Mouse (Mus musculus) embryo, embryonic 11 days (tissue): ENCODE data around the gene Mrto4.

Experiments used
- DNase-seq: peaks from one replicate; pipeline ENCODE4 v3.0.0-alpha.2; 2015

The Mrto4 gene

GRCm38 (mm10) chr4:139338145-139338544, 14.2 kb downstream of the Mrto4 start:
- DNase-seq = no peak

GRCm38 (mm10) chr4:139336822-139337483, 15.4 kb downstream of the Mrto4 start:
- DNase-seq = peak; percentile 82

GRCm38 (mm10) chr4:139335507-139335906, 16.9 kb downstream of the Mrto4 start:
- DNase-seq = no peak

GRCm38 (mm10) chr4:139334631-139335295, 17.6 kb downstream of the Mrto4 start:
- no peak for DNase-seq

GRCm38 (mm10) chr4:139330605-139331004, 21.8 kb downstream of the Mrto4 start:
- DNase-seq = peak; percentile 88

- DNase-seq = no peak
These were observed 32.6 kb downstream of the Mrto4 start for GRCm38 (mm10) chr4:139319740-139320139.

DNA sequence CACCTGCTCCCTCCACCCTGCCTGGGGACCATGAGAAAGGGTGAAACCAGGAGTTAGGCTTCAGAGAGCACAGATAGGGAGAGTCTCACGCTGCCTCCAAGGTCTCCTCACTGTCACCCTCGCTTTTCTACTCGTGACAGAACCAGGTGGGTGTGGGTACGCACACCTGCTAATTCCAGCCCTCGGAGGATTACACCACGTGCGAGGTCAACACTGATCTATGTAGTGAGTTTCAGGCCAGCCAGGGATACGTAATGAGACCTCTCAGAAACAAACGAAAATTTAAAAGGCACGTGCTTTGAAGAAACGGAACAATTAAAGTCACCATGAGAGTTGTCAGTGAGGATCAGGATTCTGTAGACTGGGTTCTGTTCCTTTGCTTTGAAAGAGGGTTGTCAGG, 33.9 kb downstream of the Mrto4 start:
- no peak for DNase-seq

GRCm38 (mm10) chr4:139312632-139313031, 39.7 kb downstream of the Mrto4 start:
- peak; percentile 63 for DNase-seq

DNA sequence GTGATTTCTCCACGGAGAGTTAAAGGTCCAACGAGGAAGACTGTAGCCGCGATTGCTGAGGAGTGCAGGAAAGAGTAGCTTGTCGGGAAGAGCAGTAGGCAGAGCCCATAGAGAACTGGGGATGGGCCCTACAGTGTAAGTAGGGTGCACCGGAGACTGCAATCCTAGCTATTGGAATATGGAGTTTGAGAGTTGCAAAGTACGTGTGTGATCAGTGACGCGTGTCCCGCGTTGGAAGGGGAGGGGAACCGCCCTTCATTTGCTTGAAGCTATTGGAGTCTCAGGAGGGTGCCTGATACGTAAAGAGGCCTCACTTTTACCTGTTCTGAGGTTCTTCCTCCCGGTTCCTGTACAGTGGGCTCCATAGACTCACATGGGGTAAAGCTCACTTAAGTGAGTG, 40.7 kb downstream of the Mrto4 start:
- no peak for DNase-seq

DNA sequence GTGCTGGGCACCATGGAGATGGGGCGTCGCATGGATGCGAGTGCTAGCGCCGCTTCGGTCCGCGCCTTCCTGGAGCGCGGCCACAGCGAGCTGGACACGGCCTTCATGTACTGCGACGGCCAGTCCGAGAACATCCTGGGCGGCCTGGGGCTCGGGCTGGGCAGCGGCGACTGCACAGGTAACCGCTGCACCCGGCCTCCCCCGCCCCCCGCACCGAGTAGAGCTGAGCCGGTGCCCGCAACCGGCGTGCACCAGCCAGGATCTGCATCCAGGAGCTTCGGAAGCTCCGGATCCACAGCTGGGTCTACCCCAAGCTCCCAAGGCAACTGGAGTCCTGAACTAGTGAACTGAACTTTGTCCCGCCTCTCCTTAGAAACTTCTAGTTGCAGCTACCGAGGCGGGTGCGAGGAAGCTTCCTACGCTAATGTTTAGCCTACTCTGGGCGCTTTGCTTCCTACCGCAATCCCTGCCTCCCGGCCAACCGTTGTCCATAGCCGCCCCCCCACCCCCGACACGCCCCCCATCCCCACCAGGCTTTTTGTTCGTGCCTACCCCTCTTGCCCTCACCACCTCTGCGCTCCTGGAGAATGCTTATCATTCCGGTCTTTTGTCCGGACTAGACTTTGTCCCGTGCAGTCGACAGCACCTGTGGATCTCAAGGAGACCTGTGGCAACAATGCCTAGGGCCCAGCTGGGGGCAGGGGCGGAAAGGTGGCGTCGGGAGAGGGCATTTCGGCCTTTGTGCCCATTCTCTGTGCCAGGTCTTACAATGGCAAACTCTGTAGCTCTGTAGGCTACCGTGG, 41.3 kb downstream of the Mrto4 start:
- peak; percentile 56 for DNase-seq

DNA sequence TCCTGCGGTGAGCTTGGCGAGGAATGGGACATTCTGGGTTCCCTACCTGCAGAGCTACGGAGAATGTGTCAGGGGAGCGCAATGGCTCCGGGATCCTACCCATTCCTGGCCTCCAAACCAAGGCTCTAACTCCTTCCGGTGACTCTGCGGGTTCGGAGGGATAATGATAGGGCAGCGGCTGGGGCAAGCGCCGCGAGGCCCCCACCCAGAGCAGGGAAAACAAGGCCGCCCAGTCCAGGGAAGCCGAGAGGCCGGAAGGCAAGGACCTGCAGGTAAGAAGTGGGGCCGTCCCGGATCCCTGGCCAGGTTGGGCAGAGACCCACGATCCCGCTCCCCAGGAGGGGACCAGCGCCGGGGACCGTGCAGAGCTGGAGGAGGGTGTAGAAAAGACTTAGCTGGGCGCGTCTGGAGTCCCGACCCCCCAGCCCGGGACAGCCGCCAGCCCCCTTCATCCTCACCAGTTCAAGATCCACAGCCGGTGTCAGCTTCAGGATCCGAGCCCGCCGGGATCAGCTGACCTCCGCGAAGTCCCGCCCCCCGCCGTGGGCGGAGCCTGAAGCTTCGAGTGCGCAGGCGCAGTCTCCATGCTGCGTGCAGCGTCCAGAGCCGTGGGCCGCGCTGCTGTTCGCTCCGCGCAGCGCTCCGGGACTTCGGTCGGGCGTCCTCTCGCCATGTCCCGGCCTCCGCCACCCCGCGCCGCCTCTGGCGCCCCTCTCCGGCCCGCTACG, 42.0 kb downstream of the Mrto4 start, which contains the start of the genes Pqlc2 and Akr7a5:
TSS of gene Pqlc2 (minus strand) at position 538 of the 728 bp plus-strand sequence.
TSS of gene Akr7a5 (plus strand) at position 574 of the 728 bp plus-strand sequence.
- peak; percentile 97 for DNase-seq

GRCm38 (mm10) chr4:139309651-139310050, 42.7 kb downstream of the Mrto4 start:
- DNase-seq = peak; percentile 33

DNA sequence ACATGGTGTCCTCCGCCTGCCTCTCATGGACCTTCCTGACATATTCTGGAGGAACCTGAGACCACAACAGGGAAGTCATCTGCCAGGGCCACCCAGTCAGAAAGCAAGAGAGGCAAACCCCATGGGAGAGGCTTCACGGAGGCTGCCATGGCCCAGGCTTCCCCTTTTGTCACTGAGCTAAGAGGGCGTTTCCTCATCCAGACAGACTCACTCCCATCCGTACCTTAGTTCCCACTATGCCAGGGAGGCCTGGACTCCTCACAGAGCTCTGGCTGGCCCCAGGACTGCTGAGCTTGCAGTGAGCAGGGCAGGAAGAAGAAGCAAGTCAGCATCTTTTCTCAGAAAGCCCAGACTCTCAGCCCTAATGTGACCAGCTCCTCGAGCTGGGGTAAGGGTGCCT, 44.5 kb downstream of the Mrto4 start:
- DNase-seq = no peak

- no peak for DNase-seq
These were observed 46.9 kb downstream of the Mrto4 start for GRCm38 (mm10) chr4:139305521-139305920.

- no peak for DNase-seq
These were observed 50.1 kb downstream of the Mrto4 start for GRCm38 (mm10) chr4:139302241-139302640.

DNA sequence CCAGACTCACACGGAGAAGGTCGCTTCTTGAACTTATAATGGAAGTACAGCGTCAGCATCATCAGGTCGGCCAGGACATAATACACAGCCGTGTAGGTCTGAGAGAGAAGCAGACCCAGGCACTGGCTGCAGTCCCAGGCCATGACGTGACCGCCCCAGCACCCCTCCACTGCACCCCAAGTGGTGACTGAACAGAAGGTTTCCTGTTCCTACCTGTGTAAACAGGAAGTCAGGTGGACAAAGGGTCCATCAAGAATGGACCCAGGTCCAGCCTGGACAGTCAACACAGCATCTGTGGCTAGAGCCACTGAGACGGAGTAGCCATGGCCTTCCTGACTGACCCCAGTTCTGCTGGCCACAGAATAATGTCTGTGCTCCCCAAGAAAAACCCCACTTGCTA, 50.6 kb downstream of the Mrto4 start:
- no peak for DNase-seq

DNA sequence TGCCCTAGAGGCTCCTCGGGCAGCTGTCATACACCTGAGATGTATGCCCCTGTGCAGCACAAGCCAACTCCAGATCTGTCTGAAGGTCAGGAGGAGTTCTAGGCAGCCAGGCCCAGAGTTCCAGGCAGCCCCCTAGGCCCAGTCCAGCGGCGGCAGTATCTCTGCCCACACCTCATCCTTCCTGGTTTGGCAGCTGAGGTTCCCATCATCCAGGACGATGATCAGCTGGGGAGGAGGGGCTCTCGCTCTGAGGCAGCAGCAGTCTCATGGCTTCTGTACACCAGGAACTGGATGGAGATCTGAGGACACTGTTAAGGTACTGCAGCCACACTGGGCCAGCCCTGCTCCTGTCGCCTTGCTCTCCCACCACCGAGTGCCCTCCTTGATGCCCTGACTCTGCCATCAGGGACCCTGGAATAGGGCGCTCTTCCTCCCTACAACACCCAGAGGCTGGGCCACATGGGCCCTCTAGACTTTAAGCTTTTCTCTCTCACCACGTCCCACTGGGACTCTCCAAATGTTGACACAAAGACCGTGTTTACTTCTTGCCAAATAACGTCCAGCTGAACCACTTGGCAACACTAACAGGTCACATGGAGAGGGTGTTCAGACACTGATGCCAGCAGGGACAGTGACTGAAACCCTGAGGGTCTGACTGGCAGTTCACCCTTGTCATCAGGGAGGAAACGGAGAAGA, 53.6 kb downstream of the Mrto4 start:
- DNase-seq = no peak

GRCm38 (mm10) chr4:139297566-139297965, 54.8 kb downstream of the Mrto4 start:
- no peak for DNase-seq
